Mouse (Mus musculus) forebrain, embryonic 12.5 days (tissue): ENCODE data around the gene Fbxw2. TPM values are rescaled to one million over a fixed set of nuclear protein-coding genes. Genes with fewer than 3 reads are reported as not detected.
"Not testable (repeated sequence)": the region's sequence is repeated elsewhere in the genome, so short reads cannot be mapped to it uniquely, and the experiment has no call there.

Experiments
- ATAC-seq: fragments of 200-750 bp; cut with Nextera tagmentation; 2 replicates; pipeline ENCODE4 v1.8.0; 2017; ENCODE audit warnings: moderate TSS enrichment; ENCODE audit not compliant: low FRiP score
- H3K27ac ChIP-seq: fragments of 300-500 bp; sonication (generic); 2 replicates; pipeline ENCODE4 v1.5.1; 2016; ENCODE audit warnings: mild to moderate bottlenecking
- H3K27me3 ChIP-seq: fragments of 300-500 bp; sonication (generic); 2 replicates; pipeline ENCODE4 v1.6.1; 2016; ENCODE audit warnings: mild to moderate bottlenecking
- H3K36me3 ChIP-seq: fragments of 300-500 bp; sonication (generic); replicated peaks from 2 replicates; pipeline ENCODE4 v1.6.1; 2016; ENCODE audit warnings: mild to moderate bottlenecking
- H3K4me1 ChIP-seq: fragments of 300-500 bp; sonication (generic); 2 replicates; pipeline ENCODE4 v1.6.1; 2016
- H3K4me2 ChIP-seq: fragments of 300-500 bp; sonication (generic); 2 replicates; pipeline ENCODE4 v1.6.1; 2016; ENCODE audit warnings: mild to moderate bottlenecking, moderate library complexity
- H3K4me3 ChIP-seq: fragments of 300-500 bp; sonication (generic); replicated peaks from 2 replicates; pipeline ENCODE4 v1.5.1; 2016; ENCODE audit warnings: mild to moderate bottlenecking
- H3K9ac ChIP-seq: fragments of 300-500 bp; sonication (generic); 2 replicates; pipeline ENCODE4 v1.6.1; 2016; ENCODE audit warnings: mild to moderate bottlenecking
- H3K9me3 ChIP-seq: fragments of 300-500 bp; sonication (generic); 2 replicates; pipeline ENCODE4 v1.6.1; 2016
- WGBS: fragments of 180-500 bp; shearing (Covaris S2); methylation state at CpG from one replicate; pipeline ENCODE4 v1.1.7; 2016; 5-methylcytosine and 5-hydroxymethylcytosine counted together
- polyA plus RNA-seq: library from polyadenylated mRNA; unstranded; fragments of >200 nt; fragmentation: Nextera tagmentation; extraction: Ambion mirVana; gene quantifications from 2 replicates; pipeline ENCODE4 v1.2.1, GENCODE M21; 2016

Gene Fbxw2
- polyA plus RNA-seq, 1 experiment from 2014 or later: 90.2 TPM

GRCm38 (mm10) chr2:34792543-34792942, 33.6 kb downstream of the Fbxw2 start:
- H3K4me1 ChIP-seq, H3K27ac ChIP-seq, H3K27me3 ChIP-seq, ATAC-seq, H3K9ac ChIP-seq, H3K9me3 ChIP-seq, H3K4me2 ChIP-seq, H3K4me3 ChIP-seq: not testable (repeated sequence)
- peaks cover 28% of the 10 kb centered on the region for H3K36me3 ChIP-seq
- WGBS: 94% methylated on average over 2 of the region's 2 CpGs

DNA sequence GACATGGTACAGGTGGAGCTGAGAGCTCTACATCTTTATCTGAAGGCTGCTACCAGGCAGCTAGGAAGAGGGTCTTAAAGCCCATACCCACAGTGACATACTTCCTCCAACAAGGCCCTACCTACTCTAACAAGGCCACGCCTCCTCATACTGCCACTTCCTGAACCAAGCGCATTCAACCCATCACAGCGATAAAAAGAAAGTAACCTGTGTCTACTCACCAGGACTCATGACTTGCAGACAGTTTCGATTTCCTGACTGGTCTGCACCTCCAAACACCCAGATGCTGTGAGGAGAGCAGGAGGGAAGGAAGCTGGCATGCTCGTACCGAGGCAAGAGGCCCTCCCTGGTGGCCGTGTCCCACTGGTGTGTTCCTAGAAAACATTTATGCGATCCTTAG, 35.8 kb downstream of the Fbxw2 start:
- Histone ChIP-seq H3K27me3 (no peaks in the 10 kb centered on the region), H3K36me3 (peaks cover 32% of the 10 kb centered on the region), H3K4me1 (no peaks in the 10 kb centered on the region), H3K4me2 (no peak overlapping the region), H3K9me3 (no peaks in the 10 kb centered on the region), H3K4me3 (no peak overlapping the region), H3K27ac (no peak overlapping the region), H3K9ac (no peak overlapping the region)
- WGBS: 90% methylated on average over 8 of the region's 8 CpGs
- no peak for ATAC-seq

DNA sequence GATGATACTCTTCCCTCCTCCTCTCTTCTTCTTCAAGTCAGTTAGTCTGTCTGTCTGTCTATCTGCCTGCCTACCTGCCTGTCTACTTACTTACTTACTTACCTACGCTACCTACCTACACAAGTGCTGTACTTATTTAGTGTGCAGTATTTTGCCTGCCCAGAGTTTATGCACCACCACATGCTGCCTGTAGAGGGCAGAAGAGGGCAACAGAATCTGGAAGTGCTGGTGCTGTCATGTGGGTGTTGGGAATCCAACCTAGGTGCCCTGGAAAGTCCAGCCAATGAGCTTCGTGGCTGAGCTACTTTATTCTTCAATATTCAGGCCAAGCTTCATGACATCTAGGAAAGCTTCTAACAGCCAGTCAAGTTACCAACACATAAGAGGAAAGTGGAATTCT, 42.0 kb downstream of the Fbxw2 start:
- no peak for ATAC-seq
- H3K36me3 ChIP-seq: peaks cover 55% of the 10 kb centered on the region

GRCm38 (mm10) chr2:34783064-34784020, 42.8 kb downstream of the Fbxw2 start:
- Histone ChIP-seq H3K4me2 (no peak overlapping the region), H3K36me3 (peaks cover 62% of the 10 kb centered on the region), H3K9ac (no peak overlapping the region), H3K27ac (no peak overlapping the region), H3K4me3 (no peak overlapping the region), H3K9me3 (no peaks in the 10 kb centered on the region), H3K4me1 (no peaks in the 10 kb centered on the region), H3K27me3 (no peaks in the 10 kb centered on the region)
- no peak for ATAC-seq
- 91% methylated on average over 14 of the region's 14 CpGs for WGBS

More for the DNA sequence above, 42.0 kb downstream of the Fbxw2 start:
- Histone ChIP-seq H3K9me3 (no peaks in the 10 kb centered on the region), H3K27me3 (no peaks in the 10 kb centered on the region), H3K27ac (no peak overlapping the region), H3K9ac (no peak overlapping the region), H3K4me2 (no peak overlapping the region), H3K4me1 (no peaks in the 10 kb centered on the region), H3K4me3 (no peak overlapping the region)
- 85% methylated on average over 2 of the region's 2 CpGs for WGBS

GRCm38 (mm10) chr2:34777237-34777868, 48.8 kb downstream of the Fbxw2 start:
- H3K27ac ChIP-seq: no peak overlapping the region
- no peak overlapping the region for H3K4me2 ChIP-seq
- no peaks in the 10 kb centered on the region for H3K27me3 ChIP-seq
- H3K9ac ChIP-seq: no peak overlapping the region
- peaks cover 73% of the 10 kb centered on the region for H3K36me3 ChIP-seq
- peaks cover 46% of the 10 kb centered on the region for H3K4me1 ChIP-seq
- H3K4me3 ChIP-seq: no peak overlapping the region
- no peak for ATAC-seq
- WGBS: 77% methylated on average over 1 of the region's 1 CpGs
- no peaks in the 10 kb centered on the region for H3K9me3 ChIP-seq

- H3K9ac ChIP-seq: no peak overlapping the region; the same call in 1 of the 2 replicates
- WGBS: 90% methylated on average over 6 of the region's 6 CpGs
- H3K27ac ChIP-seq: no peak overlapping the region
- H3K27me3 ChIP-seq: no peaks in the 10 kb centered on the region
- peak overlapping the region; percentile 96 for H3K4me3 ChIP-seq
- H3K4me2 ChIP-seq: peak overlapping the region; percentile 63
- peaks cover 52% of the 10 kb centered on the region for H3K4me1 ChIP-seq
- H3K9me3 ChIP-seq: no peaks in the 10 kb centered on the region
- no peak for ATAC-seq
- peaks cover 59% of the 10 kb centered on the region for H3K36me3 ChIP-seq
Observed at GRCm38 (mm10) chr2:34774493-34774892, 51.6 kb downstream of the Fbxw2 start.

GRCm38 (mm10) chr2:34773673-34774072, 52.4 kb downstream of the Fbxw2 start:
- 92% methylated on average over 4 of the region's 4 CpGs for WGBS

GRCm38 (mm10) chr2:34772252-34773235, 53.6 kb downstream of the Fbxw2 start:
- Histone ChIP-seq H3K4me2 (peak overlapping the region; percentile 63), H3K27ac (peak overlapping the region; percentile 88), H3K36me3 (peaks cover 42% of the 10 kb centered on the region), H3K4me3 (peak overlapping the region; percentile 96), H3K27me3 (no peaks in the 10 kb centered on the region), H3K9me3 (no peaks in the 10 kb centered on the region), H3K4me1 (peaks cover 52% of the 10 kb centered on the region), H3K9ac (peak overlapping the region; percentile 98)
- ATAC-seq: peak; percentile 34
- 4% methylated on average over 50 of the region's 50 CpGs for WGBS

More at GRCm38 (mm10) chr2:34773673-34774072, 52.4 kb downstream of the Fbxw2 start:
- Histone ChIP-seq H3K9me3 (no peaks in the 10 kb centered on the region), H3K9ac (no peak overlapping the region), H3K4me3 (peak overlapping the region; percentile 96), H3K27me3 (no peaks in the 10 kb centered on the region), H3K27ac (no peak overlapping the region), H3K4me2 (peak overlapping the region; percentile 63), H3K4me1 (peaks cover 52% of the 10 kb centered on the region), H3K36me3 (peaks cover 51% of the 10 kb centered on the region)
- no peak for ATAC-seq

- H3K36me3 ChIP-seq: peaks cover 32% of the 10 kb centered on the region
- no peaks in the 10 kb centered on the region for H3K27me3 ChIP-seq
- H3K9me3 ChIP-seq: no peaks in the 10 kb centered on the region
- peak within 1 kb of the TSS; percentile 96 for H3K4me3 ChIP-seq
- peak within 1 kb of the TSS; percentile 90 for H3K27ac ChIP-seq
- peak; percentile 99 for ATAC-seq
- H3K4me1 ChIP-seq: peaks cover 42% of the 10 kb centered on the region
- under 1% methylated on average over 60 of the region's 60 CpGs for WGBS
- H3K9ac ChIP-seq: peak within 1 kb of the TSS; percentile 98
- peak within 1 kb of the TSS; percentile 70 for H3K4me2 ChIP-seq
Observed at GRCm38 (mm10) chr2:34771368-34772226, 54.5 kb downstream of the Fbxw2 start, which contains the start of gene Hspa5. Gene Hspa5 (plus strand): TSS chr2:34771970.

GRCm38 (mm10) chr2:34770951-34771350, 55.2 kb downstream of the Fbxw2 start:
- Histone ChIP-seq H3K36me3 (peaks cover 26% of the 10 kb centered on the region), H3K4me3 (peak overlapping the region; percentile 96), H3K4me1 (peaks cover 36% of the 10 kb centered on the region), H3K9ac (peak overlapping the region; percentile 89), H3K27me3 (no peaks in the 10 kb centered on the region), H3K27ac (peak overlapping the region; percentile 90), H3K4me2 (peak overlapping the region; percentile 70), H3K9me3 (no peaks in the 10 kb centered on the region)
- 5% methylated on average over 6 of the region's 6 CpGs for WGBS
- ATAC-seq: no peak

DNA sequence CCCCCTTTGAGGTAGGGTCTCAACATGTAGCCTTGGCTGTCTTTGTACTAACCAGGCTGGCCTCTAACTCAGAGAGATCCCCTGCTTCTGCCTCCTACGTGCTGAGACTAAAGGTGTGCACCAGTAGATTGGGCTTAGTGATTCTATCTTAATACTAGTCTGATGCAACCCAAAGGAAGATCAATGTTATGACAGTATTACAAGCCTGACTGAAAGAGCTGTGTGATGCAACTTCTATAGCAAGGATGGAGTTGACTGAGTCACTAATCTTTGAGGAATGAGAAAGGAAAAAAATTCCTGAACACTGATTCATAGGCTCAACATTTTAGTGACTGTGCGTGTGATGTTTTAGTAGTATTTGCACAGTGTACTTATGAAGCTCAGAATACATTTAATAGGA, 56.1 kb downstream of the Fbxw2 start:
- Histone ChIP-seq H3K36me3 (peaks cover 17% of the 10 kb centered on the region), H3K4me3 (no peak overlapping the region), H3K27me3 (no peaks in the 10 kb centered on the region), H3K4me2 (peak overlapping the region; percentile 70), H3K4me1 (peaks cover 27% of the 10 kb centered on the region), H3K9ac (no peak overlapping the region), H3K27ac (no peak overlapping the region), H3K9me3 (no peaks in the 10 kb centered on the region)
- WGBS: 91% methylated on average over 2 of the region's 2 CpGs
- ATAC-seq: no peak
